Mouse (Mus musculus) granulocyte monocyte progenitor cell, adult 5-6 weeks (primary cell): ENCODE measurements around the gene Adamts15. TPM values are rescaled to one million over a fixed set of nuclear protein-coding genes. Genes with fewer than 3 reads are reported as not detected.

ENCODE experiments used
- ATAC-seq: replicated peaks from 2 replicates; pipeline ENCODE4 v1.8.0; 2016; ENCODE audit warnings: mild to moderate bottlenecking, moderate TSS enrichment, inconsistent platforms; ENCODE audit not compliant: poor library complexity, severe bottlenecking
- total RNA-seq, 2 experiments: library from RNA; stranded (forward) in 1 of 2; stranded (reverse) in 1 of 2; fragments of 200-712, 200-1000 nt in 1 of 2; fragments of >200 nt in 1 of 2; fragmentation: Nextera tagmentation in 1 of 2; gene quantifications; 2 replicates each; pipeline ENCODE4 v1.2.3; 2014 to 2017

Adamts15 gene
- total RNA-seq (2014; fragmentation: Nextera tagmentation) (not detected in 2 replicates), total RNA-seq (2017) (not detected in 2 replicates)

DNA sequence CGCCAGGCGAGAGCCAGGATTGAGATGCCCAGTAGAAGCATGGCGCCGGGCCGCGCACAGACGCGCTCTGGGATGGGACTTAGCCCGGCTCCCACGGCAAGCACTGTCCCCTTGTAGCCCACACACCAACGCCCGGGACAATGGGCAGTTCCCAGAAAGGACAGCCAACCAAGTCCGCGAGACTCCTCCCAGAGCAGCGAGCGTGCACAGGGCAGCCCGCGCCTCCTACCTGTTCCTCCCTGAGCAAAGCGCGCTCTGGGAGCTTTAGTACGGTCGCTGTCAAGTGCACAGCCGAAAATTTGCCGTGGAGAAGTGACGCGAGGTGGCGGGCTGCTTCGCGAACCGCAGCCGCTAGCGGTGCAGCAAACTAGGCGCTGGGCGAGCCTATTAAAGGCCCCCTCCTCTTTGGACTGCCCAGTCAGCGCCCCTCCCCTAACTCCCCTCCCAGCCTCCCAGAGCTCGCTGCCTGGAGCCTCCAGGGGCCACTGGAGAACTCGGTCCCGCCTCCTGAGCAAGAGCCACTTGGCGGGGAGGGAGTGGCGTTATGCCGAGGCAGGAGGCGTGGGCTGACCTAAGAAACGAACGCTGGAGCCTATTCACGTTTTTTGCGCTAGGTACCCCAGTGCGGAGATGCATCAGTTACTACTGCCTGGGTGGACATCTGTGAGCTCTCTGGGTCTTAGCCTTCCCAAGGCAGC, at the start of gene Adamts15:
TSS of gene Adamts15 (minus strand) at position 256 of the 698 bp plus-strand sequence.
- ATAC-seq: peak; percentile 35

DNA sequence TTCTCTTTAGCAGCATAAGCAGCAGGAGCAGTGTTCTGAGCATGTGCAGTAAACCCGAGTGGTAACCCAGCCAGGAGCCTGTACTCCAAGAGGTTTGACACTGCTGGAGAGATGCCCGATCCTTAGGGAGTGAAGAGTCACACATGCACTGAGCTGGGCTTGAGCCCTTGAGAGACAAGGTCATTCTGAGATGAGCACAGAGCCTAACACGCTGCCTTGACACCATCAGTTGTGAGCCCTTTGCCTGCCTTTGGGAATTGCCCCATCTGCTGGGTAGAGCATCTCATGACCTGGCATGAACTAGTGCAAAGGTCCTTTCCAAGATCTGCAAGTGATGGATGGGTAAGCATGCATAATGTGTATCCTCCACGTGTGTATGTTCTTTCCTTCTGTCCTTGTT, 49.7 kb upstream of the Adamts15 start:
- no peak for ATAC-seq

DNA sequence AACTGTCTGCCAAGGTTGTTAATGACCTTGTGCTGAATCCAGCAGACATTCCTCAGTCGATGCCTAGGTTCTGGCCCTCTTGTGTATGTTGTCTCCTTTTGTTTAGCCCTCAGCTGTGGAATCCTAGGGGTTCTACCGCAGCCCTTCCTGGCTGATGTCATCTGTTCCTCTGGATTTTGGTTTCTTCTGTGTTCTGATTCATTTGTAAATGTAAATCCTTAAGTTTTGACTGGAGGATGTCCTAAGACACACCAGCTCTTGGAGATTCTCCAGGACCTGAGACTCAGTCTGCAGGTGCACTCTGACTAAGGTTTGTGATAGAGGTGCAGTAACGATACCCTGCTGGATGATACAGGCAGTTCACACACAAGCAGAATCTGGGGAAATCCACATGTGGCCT, 47.7 kb upstream of the Adamts15 start:
- no peak for ATAC-seq

DNA sequence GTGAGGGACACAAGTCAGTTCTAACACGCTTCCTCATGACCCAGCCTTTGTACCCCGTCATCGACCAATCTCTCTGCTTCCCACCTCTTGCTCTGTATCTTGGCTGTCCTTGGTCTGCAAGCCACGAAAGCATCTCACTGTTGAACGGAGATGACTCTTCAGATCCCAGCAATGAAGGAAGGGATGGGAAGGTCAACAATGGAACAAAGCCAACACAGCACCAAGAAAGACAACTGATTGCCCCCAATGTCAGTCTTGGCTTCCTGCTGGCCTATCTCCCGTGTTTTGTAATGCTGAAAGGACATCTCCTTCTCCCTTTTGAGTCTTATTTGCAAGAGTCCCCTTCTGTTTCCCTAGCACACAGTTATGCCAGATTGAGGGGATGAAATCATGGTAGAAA, 45.9 kb upstream of the Adamts15 start:
- ATAC-seq: no peak

DNA sequence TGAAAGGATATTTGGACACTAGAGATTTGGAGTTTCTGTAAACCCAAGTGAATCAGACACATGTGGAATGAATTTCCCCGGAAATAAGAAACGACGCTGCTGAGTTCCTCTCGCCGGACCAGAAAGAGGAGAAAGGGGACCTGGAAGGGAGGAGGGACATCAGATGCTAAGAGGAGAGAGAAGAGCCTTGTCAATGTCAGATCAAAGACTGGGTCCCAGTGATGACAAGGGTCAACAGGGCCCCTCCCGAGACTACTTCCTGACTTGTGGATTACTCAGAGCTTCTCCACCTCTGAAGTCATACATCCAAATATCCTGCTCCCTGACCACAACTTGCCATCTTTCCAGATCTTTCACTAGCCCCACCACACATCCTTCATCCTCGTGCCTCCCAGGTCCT, 44.6 kb upstream of the Adamts15 start:
- no peak for ATAC-seq

DNA sequence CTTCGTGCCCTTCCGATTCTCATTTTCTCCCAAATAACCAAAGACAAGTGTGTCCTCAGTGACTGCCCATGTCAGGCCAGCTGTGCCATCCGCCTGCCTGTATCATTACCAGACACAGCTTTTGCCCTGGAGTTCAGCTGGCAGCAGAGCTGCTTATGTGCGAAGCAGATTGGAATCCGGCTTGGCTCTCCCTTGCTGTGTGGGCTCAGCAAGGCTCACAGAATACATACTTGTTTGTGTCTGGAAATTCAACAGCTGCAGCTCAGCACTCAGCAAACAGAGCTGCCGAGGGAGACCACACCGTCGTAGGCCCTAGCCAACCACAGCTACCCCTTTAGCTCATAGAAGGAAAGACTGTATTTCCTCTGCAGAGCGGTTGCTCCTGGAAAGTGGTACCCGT, 42.4 kb upstream of the Adamts15 start:
- no peak for ATAC-seq

DNA sequence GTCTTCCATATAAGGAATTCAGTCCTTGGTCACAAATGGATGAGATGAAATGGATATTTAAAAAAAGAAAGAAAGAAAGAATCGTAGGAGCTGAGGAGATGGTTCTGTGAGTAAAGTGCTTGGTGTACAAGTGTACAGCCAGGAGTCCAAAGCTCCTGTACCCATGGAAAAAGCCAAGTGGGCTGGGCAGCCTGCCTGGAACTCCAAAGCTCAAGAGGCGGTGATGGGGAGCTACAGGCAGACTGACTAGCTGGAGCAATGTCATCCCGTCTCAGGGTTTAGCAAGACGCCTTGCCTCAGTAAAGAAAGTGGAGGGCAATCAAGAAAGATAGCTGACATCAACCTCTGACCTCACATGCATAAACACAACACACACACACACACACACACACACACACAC, 41.5 kb upstream of the Adamts15 start:
- ATAC-seq: no peak

DNA sequence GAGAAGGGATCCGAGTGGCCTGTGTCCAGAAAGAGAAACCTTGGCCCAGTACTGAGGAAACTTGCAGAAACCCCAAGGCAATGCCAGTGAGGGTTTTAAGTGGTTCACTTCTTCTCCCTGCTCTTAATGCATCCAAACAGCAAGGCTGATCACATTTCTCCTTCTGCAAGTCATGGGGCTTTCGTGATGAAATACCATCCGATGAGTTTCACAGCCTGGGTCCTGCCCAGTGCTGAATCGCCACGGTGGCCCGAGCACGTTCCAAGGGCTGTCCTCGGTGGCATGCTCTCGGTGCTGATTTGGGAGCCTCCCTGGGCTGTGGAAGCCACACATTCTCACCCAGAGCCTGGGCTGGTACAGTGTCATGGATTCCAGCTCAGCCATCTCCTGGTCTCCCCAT, 33.0 kb upstream of the Adamts15 start:
- no peak for ATAC-seq

DNA sequence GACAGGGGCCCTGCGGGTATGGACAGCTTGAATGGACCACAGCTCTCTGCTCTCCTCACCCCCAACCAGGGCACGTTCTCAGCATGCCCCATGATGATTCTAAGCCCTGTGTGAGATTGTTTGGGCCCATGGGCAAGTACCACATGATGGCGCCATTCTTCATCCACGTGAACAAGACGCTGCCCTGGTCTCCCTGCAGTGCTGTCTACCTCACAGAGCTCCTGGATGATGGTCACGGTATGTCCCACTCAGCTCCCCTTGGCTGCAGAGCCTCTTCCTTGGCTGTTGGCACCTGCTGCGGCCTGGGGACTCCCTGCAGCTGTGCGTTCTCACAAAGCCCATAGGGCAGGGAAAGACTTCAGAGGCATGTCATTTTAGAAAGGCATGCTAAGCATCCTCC, 31.0 kb upstream of the Adamts15 start:
- ATAC-seq: peak; percentile 63

DNA sequence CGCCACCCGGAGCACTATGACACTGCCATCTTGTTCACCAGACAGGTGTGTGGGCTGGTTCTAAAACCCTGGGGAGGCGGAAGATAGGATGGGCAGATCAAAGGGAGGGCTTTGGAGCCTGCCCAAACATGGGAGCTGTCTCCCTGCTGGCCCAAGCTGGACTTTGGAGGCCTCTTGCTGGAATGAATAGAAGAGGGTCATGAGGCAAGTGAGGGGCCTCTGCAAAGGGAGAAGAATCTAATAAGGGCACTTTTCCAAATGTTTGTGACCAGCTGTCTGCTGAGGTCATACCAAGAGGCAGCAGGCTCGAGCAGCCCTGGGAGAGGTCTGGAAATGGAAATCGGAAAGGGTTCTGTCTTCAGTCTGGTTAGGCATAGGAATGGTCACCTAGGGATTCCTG, 29.2 kb upstream of the Adamts15 start:
- ATAC-seq: no peak

DNA sequence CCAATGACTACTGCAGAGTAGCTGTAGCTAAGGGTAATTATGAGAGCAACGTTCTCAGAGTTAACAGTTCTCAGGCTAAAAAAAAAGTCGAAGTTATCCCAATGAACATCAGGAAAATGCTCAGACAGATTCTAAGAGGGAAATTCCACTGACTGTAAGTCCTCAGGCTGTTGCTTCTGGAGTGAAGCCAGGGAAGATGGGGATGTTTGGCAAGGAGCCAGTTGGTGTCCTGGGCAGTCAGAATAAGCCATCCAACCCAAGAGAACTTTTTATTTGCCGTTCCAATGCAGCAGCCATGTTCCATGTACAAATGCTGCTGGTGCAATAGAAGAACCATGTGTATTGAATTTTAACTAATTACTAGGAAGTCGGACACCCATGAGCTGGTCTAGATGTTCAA, 28.3 kb upstream of the Adamts15 start:
- ATAC-seq: no peak

DNA sequence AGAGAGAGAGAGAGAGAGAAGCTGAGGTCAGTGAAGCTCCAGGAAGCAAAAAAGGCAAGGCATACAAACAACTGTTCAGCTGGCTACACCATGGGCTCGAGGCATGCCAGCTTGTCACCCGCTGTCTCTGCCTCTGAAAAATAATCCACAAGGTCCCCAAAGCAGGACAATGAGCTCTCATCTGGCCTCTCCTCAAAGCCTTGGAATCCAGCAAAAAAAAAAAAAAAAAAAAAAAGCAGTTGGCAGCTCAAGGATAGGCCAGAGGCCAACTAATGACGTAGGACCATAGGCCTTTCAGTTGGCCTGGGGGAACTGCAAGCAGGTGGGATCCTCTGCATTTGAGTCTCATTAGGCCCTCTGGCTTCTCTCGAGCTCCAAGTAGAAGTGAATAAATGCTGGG, 27.7 kb upstream of the Adamts15 start:
- no peak for ATAC-seq

DNA sequence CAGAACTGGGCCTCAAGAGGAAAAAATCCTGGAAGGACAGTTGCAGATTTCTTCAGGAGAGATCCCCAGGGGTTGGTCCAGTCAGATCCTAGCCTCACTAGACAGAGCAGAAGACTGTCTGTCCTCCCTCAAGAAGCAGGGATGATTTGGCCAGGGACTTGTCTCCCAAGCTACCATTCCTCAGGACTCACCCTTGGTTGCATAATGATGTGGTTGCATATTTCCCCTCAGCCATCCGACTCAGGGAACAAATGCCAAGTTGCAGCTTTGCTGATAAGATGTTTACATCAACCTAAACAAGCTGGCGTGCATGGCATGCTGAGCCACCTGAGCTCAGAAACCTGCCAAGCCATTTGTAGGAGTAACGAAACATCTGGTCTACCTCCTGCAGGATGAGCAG, 27.2 kb upstream of the Adamts15 start:
- no peak for ATAC-seq

DNA sequence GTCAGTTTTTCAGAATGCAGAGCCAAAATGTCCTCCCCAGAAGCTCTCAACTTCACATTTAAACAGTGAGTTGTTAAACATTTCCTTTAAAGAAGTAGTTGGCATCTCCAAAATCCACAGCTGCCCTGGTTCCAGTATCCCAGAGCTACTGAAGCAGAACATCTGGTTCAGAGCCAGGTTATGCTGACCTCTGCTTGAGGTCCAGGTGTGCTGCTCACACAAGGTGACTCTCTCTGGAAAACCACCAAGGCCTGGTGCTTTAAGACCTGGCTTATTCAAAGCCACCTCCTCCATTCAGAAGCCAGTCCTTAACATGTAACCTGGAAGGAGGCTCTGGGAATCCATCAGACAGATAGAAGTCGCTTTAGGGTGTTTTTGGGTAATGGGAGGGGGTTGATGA, 23.0 kb upstream of the Adamts15 start:
- ATAC-seq: no peak

DNA sequence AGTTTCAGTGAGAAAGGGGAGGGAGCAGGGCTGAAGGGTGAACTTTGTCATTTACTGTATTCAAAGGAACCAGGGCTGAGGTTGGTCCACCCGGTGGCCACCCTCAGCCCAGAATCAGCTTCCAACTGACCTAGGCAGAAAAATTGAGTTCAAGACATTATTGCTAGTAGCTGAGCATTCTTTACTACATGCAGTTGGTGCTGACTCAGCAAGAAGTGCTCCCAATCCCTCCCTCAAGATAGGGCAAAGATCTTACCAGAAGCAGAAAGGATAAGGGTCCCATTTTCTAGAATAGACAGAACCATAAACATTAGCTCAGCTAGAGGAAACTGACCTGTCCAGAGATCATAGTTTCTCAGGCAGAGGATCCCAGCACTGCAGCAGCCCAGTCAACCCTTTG, 22.0 kb upstream of the Adamts15 start:
- ATAC-seq: no peak

DNA sequence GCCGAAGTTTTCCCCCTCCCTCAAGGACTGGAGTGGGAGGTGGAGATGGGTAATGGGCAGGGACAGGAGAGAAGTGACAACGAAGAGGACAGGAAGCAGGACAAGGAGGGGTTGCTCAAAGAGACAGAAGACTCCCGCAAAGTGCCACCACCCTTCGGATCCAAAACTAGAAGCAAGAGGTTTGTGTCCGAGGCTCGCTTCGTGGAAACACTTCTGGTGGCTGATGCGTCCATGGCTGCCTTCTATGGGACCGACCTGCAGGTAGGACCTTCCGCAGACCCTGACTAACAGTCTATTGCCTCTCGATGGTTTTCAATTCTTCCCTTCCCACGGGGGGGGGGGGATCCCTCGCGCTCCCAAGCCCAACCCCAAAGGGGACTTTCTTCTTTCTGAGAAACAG, 21.1 kb upstream of the Adamts15 start:
- 0 out of 2 replicates have a peak, but pooled peaks have one; percentile 4 for ATAC-seq

DNA sequence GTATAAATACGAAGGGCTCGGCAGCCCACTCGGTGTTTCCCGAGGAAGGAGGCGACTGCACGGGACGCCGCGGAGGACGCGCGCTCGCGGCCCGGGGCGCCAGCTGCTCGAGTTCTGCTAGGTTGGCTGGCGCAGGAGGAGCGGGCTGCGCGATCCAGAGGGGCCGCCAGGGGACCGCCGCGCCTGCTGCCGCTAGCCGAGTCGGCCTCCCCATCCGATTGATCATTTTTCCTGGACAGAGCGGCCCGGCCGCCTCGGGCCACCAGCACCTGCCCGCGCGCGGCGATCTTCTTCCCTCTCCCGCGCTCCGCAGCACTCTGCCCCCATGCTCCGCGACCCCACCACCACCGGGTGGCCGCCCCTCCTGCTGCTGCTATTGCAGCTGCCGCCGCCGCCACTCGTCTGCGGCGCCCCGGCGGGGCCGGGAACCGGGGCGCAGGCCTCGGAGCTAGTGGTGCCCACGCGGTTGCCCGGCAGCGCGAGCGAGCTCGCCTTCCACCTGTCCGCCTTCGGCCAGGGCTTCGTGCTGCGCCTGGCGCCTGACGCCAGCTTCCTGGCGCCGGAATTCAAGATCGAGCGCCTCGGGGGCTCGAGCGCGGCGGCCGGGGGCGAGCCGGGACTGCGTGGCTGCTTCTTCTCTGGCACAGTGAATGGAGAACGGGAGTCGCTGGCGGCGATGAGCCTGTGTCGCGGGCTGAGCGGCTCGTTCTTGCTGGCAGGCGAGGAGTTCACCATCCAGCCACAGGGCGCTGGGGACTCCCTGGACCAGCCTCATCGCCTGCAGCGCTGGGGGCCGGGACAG, 20.5 kb upstream of the Adamts15 start, which contains the start of gene Adamts8:
TSS of gene Adamts8 (plus strand) at position 51 of the 802 bp plus-strand sequence.
- peak; percentile 47 for ATAC-seq

DNA sequence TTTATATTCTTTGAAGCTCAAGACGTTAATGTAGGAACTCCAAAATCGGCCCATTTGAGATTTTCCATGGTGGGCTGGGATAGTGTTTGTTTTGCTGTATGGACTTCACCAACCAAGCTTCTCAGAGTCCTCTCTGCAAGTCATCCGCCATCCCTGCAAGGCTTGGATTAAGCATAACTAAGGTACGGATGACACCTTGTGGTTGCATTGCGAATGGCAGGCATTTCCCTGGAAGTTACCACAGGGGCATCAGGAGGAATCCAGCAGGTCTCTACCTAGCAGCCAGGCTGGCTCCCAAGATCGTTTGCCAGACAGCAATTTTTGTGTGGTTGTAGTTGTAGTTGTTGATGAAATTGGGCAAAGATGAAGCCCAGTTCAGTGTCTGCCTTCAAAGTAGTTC, 18.1 kb upstream of the Adamts15 start:
- peak; percentile 67 for ATAC-seq

DNA sequence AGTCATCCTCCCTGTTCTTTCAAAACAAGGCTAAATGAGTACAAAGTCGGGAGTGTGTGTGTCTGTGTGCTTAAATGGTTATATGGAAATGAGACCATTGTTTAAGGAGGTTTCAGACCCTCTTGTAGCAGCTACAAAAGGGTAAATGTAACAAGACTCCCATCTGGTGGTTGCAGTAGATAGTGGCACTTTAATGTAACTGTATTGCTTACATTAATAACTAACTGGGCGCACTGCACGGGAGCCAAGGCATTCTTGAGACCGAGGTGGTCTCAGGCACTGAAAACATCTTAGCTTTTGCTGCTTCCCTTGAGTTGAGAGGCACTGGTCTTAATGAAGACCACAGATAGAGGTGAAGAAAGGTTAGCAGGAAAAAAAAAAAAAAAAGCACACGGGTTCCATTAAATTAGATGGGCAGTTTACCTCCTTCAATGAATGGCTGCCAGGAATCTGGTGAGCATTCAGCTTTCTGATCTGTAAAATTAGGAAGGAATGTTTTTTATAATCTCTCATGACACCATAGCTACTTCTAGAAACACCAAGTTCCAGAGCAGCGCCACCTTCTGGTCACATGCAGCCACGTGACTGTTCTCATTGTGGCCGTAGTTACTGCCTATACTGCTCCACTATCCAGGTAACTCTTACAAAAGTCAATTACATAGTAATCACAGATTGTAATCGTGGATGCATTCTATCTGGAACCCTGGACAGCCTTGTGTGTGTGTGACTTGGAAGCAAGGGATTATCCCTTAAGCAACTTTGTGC, 14.6 kb upstream of the Adamts15 start:
- peak; percentile 47; the same call in 1 of the 2 replicates for ATAC-seq

DNA sequence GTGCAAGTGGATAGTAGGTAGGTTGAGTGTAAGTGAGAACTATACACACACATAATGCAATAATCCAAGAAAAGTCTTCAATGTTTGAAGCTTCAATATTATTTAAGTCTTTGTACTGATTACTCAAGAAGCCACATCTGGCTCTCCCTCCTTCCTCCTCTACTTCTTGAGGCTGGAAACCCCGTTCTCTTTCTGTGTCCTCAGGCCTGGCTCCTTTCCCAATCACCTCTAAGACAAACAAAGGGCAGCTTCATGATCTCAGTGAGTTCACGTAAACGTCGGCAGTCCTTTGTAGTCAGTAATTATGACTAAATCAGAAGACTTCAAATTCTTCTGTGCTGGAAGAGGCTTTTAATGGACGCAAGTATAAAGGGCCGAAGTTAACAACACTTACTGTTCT, 12.6 kb upstream of the Adamts15 start:
- ATAC-seq: no peak

DNA sequence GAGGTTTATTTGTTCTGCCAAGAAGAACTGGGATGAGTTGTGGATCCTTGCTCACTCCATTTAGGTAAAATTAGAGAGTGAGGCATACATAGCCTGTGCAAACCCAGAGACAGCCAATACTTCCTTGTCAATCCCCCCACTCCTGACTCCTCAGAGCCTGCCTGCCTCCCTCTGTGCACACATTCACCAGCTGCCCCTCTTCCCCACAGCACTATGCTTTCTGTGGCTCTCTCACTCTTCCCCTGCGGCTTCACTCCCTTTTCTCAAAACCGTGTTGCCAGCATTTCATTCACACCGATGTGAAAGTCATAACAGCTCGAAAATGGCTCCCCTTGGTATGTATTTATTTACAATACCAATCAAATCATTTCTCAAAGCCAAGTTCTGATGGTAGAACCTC, 10.1 kb upstream of the Adamts15 start:
- no peak for ATAC-seq
